Mouse (Mus musculus) granulocyte monocyte progenitor cell, adult 5-6 weeks (primary cell): ENCODE measurements at regions not wholly inside any gene's neighbourhood (a gene's known extent, or its start where the extent isn't known, plus 50 kb on each side); places are given as distances from the start of the nearest gene placed in this dataset.
A peak's percentile ranks its signal among the peaks of the same experiment; 100 is the strongest.
"Not testable (repeated sequence)": the region's sequence is repeated elsewhere in the genome, so short reads cannot be mapped to it uniquely, and the experiment has no call there.

Source experiments
- ATAC-seq: replicated peaks from 2 replicates; pipeline ENCODE4 v1.8.0; 2016; ENCODE audit warnings: mild to moderate bottlenecking, moderate TSS enrichment, inconsistent platforms; ENCODE audit not compliant: poor library complexity, severe bottlenecking

DNA sequence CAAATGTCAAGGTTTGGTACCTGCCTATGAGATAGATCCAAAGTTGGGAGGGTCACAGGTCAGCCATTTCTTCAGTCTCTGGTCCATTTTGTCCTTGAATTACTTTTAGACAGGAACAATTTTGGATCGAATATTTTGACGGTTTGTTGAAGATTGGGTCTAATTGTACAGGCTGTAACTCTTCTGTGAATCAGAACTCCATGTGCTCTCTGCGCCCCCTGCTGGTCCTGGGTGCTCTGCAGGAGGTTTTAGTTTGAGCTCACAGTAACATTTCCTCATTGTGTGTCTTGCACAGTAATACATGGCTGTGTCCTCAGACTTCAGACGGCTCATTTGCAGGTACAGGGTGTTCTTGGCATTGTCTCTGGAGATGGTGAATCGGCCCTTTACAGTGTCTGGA is 158.1 kb downstream of the Adam6a start:
- peak; percentile 59 for ATAC-seq

GRCm38 (mm10) chr12:113716406-113716805 is 172.7 kb downstream of the Adam6a start:
- peak; percentile 59 for ATAC-seq

DNA sequence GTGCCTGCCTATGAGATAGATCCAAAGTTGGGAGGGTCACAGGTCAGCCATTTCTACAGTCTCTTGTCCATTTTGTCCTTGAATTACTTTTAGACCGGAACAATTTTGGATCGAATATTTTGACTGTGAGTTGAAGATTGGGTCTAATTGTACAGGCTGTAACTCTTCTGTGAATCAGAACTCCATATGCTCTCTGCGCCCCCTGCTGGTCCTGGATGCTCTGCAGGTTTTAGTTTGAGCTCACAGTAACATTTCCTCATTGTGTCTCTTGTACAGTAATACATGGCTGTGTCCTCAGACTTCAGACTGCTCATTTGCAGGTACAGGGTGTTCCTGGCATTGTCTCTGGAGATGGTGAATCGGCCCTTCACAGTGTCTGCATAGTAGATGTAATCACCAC is 192.1 kb downstream of the Adam6a start:
- no peak; the same call in 1 of the 2 replicates for ATAC-seq

DNA sequence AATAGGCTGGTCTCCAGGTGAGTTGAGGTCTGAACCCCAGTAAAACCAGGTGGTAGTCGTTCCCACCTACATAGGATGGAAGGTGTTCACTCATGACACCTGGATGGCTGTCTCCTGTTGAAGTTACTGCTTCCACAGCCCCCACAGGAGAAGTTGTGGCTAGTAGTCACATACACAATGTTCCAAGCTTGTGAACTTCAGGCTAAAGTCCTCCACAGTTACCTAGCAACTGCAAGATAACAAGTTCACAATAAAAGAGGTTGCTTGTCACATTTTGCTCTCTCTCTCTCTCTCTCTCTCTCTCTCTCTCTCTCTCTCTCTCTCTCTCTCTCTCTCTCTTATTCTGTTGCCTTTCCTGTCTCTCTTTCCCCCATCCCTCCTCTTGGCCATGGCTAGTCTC is 202.6 kb downstream of the Adam6a start:
- ATAC-seq = no peak

- no peak for ATAC-seq
Measured at GRCm38 (mm10) chr12:113747987-113748386, 204.3 kb downstream of the Adam6a start.

GRCm38 (mm10) chr12:113769587-113769986 is 225.9 kb downstream of the Adam6a start:
- peak; percentile 44; the same call in 1 of the 2 replicates for ATAC-seq

- ATAC-seq = not testable (repeated sequence)
Measured at GRCm38 (mm10) chr12:113795876-113796275, 252.2 kb downstream of the Adam6a start.

- no peak; the same call in 1 of the 2 replicates for ATAC-seq
Measured at GRCm38 (mm10) chr12:113826377-113826776, 282.7 kb downstream of the Adam6a start.

DNA sequence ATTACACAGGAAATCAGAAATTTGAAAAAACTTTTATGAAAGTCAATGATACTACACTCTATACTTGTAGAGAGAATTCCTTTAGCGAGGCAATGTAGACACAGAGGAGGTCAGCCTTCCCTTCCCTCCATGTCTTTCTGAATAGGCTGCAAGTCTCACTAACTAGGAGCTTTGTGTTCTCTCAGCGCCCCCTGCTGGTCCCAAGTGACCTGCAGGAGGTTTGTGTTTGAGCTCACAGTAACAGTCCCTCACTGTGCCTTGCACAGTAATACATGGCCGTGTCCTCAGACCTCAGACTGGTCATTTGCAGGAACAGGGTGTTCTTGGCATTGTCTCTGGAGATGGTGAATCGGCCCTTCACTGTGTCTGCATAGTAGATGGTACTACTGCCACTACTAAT is 315.2 kb downstream of the Adam6a start:
- ATAC-seq = peak; percentile 58; the same call in 1 of the 2 replicates

DNA sequence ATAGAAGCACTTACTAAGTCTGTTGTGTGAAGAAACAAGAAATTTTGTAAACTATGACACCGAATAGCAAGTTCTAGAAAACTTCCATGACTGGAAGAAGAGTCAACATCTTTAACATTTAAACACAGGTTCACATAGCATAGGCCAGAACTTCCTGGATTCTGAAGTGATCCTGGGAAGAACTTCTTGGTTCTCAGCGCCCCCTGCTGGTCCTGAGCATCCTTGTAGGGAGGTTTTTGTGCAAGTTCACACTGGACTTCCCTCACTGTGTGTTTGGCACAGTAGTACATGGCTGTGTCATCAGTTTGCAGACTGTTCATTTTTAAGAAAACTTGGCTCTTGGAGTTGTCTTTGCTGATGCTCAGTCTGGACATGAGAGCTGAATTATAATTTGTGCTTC is 335.1 kb downstream of the Adam6a start:
- ATAC-seq = peak; percentile 33; the same call in 1 of the 2 replicates

GRCm38 (mm10) chr12:113896152-113896551 is 352.4 kb downstream of the Adam6a start:
- no peak; the same call in 1 of the 2 replicates for ATAC-seq

DNA sequence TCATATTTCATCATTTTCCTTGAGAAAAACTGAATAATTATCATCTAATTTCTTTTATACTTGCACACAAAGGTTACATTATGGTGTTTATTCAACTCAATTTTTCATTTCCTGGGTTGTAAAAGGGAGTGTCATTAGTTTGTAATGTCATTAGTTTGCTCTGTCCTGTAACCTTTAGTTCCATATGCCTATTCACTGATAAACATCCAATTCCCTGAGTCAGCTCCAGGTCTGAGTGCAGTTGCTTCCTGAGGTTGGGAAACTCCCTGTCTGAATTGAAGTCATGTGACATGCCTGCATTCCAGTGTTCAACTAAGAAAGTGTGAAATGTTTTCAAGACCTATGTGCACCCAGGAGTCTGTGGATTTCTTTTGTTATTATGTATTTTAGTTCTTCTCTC is 362.8 kb downstream of the Adam6a start:
- ATAC-seq = no peak

DNA sequence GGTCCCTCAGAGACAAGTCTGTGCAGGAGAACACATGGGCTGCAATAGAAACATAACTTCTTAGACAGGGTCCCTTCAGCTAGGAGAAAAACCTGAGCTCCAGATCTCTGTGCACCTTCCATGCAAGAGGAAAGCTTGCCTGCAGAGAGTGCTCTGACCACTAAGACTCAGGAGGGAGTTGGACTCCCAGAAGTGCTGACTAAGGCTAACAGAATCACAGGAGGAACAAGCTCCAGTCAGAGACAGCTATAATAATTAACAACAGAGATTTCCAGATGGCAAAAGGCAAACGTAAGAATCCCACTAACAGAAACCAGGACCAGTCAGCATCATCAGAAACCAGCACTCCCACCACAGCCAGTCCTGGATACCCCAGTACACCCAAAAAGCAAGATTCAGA is 364.0 kb downstream of the Adam6a start:
- ATAC-seq = no peak

GRCm38 (mm10) chr12:113911770-113912169 is 368.1 kb downstream of the Adam6a start:
- no peak for ATAC-seq

- ATAC-seq = no peak
Measured at GRCm38 (mm10) chr12:113940721-113941120, 397.0 kb downstream of the Adam6a start.

DNA sequence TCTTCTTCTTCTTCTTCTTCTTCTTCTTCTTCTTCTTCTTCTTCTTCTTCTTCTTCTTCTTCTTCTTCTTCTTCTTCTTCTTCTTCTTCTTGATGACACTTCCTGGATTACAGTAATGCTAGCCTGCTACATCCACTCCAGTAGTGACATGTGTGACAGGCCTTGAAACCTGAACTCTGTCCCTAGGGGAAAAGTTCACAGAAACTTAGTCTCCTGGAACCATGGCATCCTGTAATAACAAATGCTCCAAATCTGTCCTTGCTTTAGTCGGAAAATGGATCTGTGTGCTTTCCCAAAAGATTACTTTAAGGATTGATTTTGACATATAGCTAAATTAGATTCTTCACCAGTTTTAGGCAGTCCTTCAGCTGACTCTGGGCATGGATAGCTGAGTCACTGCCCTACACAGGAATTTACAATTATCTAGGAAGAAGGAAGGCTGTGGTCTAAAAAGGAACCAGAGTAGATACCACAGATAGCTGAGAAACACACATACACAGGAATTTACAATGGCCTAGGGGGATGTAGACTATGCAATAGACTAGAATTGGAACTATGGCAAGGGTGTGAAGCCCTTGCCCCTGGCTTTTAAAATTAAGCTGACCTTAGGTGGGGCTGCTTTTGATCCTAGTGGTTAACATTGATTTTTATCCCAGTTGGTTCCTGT is 400.1 kb downstream of the Adam6a start:
- not testable (repeated sequence) for ATAC-seq

DNA sequence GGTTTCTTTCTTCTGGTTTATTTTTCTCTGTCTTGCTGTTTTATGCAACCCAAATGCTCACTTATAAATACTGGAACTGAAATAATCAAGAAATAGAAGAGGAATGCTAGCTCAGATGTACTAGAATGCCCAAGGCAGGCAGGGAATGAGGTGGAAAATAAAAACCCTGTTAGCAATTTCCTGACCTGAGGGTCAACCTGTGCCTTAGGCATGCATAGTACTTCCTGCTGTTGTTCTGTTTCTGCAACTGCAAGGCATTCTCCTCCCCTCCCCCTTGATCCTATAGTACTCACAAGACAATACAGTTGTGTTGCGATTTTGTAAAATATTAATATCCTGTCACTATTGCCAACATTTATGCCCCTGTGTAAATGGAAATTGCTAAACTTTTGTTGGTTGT is 402.1 kb downstream of the Adam6a start:
- not testable (repeated sequence) for ATAC-seq

- ATAC-seq = peak; percentile 74
Measured at GRCm38 (mm10) chr12:113948017-113948416, 404.3 kb downstream of the Adam6a start.

DNA sequence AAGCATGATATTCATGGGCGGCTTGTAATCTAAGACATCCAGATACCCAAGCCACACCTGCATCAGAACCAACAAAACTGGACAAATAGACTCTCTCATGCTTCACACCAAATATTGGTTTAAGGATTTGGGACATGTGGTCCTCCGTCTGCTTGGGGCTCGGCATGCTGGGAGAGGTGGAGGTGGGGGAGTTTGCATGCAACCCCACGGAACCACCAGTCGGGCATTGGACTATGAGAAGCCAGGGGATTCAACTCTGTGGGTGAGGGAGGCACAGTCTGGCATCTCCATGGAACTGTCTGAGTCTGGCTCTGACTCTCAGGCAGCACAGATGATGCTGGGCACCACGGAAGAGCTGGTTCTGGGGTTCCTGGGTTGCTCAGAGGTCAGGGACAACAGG is 430.6 kb downstream of the Adam6a start:
- ATAC-seq = no peak

GRCm38 (mm10) chr12:113981613-113982012 is 437.9 kb downstream of the Adam6a start:
- peak; percentile 91 for ATAC-seq

DNA sequence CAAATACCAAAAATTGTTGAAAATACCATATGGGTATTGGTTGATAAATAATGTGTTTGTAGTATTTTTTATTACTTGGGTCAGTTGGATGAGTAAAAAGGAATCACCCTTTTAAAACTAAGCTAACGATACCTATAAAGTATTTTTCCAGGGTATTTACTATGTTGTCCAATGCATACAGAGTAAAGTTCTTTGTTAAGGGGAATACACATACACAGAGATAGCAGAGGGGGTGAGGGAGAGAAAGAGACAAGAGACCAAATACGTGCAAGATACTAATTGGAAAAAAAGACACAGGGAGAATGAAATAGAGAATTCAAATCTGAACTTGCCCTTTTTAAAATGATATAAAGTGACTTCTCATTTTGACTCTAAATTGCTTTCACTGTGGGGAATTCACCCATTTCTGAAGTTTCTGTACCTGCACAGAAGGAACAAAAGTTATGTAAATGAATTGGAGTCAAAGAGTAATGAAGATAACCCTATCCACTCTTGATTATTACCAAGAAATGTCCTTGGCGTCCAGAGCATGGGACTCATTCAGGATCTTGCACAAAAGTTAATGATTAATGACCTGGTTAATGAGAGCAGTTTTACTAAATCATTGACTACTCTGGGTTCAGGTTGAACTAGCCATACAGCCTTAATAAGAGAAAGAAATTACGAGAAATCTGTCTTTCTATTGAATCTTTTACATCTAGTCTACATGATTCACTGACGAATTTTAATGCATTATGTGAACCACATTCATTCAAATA is 443.7 kb downstream of the Adam6a start:
- ATAC-seq = no peak

GRCm38 (mm10) chr12:113992425-113992824 is 448.7 kb downstream of the Adam6a start:
- ATAC-seq = no peak
